Mouse (Mus musculus) embryonic fibroblast, embryonic 13.5 days (primary cell): ENCODE data around the gene Pcdh11x.

Experiments used
- CTCF ChIP-seq: IDR thresholded peaks from 2 replicates; pipeline ENCODE4 v1.5.1; 2011; ENCODE audit warnings: mild to moderate bottlenecking, control low read depth, low read length, moderate library complexity, borderline replicate concordance; ENCODE audit not compliant: insufficient read depth
- POLR2A ChIP-seq: IDR thresholded peaks from 2 replicates; pipeline ENCODE4 v1.6.1; 2011; ENCODE audit warnings: low read depth, mild to moderate bottlenecking, control low read depth, low read length, moderate library complexity

DNA sequence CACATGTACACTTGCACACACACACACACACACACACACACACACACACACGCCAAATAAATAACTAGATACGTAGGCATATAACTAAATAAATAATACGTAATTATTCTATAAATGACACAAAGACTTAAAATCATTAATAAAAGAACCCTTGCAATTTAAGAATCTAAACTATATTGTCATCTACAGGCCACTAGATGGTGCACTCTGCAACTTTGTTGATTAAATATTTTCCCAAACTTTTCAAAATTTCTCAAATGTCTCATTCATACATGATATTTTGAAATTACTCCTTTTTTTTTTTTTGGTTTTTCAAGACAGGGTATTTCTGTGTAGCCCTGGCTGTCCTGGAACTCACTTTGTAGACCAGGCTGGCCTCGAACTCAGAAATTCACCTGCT is 328.4 kb downstream of the Pcdh11x start:
- TF ChIP-seq CTCF (no peak), POLR2A (no peak)
